Mouse (Mus musculus): Measurements from ENCODE around the gene Actn2. TPM values are rescaled to one million over a fixed set of nuclear protein-coding genes. Genes with fewer than 3 reads are reported as not detected.

Actn2 gene
- polyA plus RNA-seq, 1 experiment from 2014 or later = 3.5 TPM

DNA sequence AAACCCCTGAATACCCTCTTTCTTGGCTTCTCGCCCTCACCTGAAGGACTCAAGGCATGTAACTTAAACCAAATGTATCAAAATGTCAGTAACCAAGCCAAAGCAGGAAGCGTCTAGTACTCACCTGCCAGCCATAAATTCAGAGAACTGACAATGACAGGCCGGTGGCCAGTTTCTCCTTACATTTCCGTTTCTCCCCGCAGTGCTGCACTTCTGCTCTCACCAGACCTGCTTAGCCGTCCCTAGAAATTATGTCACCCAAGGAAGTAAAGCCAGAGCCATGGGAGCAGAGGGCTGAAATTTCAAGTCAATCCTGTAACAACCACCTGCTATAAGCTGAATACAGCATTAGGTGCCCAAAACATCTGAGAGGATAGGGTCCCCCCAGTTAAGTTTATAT, 887 bp upstream of the Actn2 start:
- Histone ChIP-seq H3K4me2 (ENCODE audit: low read length) (no peak overlapping the region), H3K4me3 (replicated peaks; ENCODE audit: low read depth, low read length) (no peak overlapping the region), H3K27ac (no peak overlapping the region), H3K36me3 (ENCODE audit: insufficient read depth, low read length) (no peaks in the 10 kb centered on the region), H3K4me1 (replicated peaks; ENCODE audit: insufficient read depth, low read length) (no peaks in the 10 kb centered on the region), H3K9ac (ENCODE audit: low read depth, low read length) (no peak overlapping the region), H3K27me3 (ENCODE audit: insufficient read depth, low read length) (no peaks in the 10 kb centered on the region), H3K9me3 (replicated peaks; ENCODE audit: low read length) (no peaks in the 10 kb centered on the region)
- DNase-seq (ENCODE audit: low spot score) (no peak), ATAC-seq (replicated peaks; ENCODE audit: low FRiP score, low read depth) (no peak)
- 8% methylated on average over 6 of the region's 6 CpGs for WGBS
- no peak for TF ChIP-seq CTCF (IDR thresholded peaks at IDR 0.05; ENCODE audit: low read depth)

DNA sequence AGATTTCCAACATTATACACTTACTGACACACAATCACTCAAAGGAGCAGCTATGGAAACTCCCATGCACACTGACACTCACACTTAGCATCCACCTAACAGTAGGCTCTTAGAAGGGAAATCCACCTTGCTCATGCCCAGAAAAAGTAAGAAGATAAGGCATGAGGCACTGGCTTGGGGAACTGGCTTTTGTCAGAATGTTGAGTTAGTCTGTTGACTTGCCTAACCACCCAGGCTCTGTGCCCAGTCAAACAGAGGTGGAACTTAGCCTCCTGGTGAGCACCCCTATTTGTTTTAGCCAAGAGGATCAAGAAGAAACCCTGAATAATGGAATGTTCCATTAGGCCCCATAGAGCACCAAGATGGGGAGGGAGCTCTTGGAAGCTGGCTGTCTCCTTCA, 1.1 kb downstream of the Actn2 start:
- no peak overlapping the region for H3K9ac ChIP-seq (ENCODE audit: low read depth, low read length)
- H3K27ac ChIP-seq = no peak overlapping the region
- DNase-seq (ENCODE audit: low spot score) = no peak
- no peaks in the 10 kb centered on the region for H3K27me3 ChIP-seq (ENCODE audit: insufficient read depth, low read length)
- H3K9me3 ChIP-seq (replicated peaks; ENCODE audit: low read length) = no peaks in the 10 kb centered on the region
- H3K36me3 ChIP-seq (ENCODE audit: insufficient read depth, low read length) = no peaks in the 10 kb centered on the region
- H3K4me1 ChIP-seq (replicated peaks; ENCODE audit: insufficient read depth, low read length) = no peaks in the 10 kb centered on the region
- no peak overlapping the region for H3K4me3 ChIP-seq (replicated peaks; ENCODE audit: low read depth, low read length)
- ATAC-seq (replicated peaks; ENCODE audit: low FRiP score, low read depth) = no peak
- H3K4me2 ChIP-seq (ENCODE audit: low read length) = no peak overlapping the region
- TF ChIP-seq CTCF (IDR thresholded peaks at IDR 0.05; ENCODE audit: low read depth) = no peak

DNA sequence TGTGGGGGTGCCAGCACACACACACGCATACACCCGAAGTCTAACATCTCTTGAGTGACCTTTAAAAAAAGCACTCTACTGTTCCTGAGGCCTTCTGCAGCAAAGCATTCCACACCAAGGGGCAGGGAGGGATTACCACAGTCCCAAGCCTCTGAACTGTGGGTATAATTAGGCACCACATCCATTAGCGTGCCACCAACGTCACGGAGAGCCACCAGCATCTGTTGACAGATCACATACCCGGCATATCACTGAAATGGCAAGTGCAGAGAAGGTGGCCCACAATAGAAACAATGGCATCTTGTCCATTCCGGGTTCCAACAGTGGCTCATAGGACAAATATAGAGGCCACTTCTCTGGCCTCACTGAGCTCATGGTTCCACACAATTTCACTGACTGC, 2.8 kb downstream of the Actn2 start:
- Histone ChIP-seq H3K27me3 (ENCODE audit: insufficient read depth, low read length) (no peaks in the 10 kb centered on the region), H3K36me3 (ENCODE audit: insufficient read depth, low read length) (no peaks in the 10 kb centered on the region), H3K4me3 (replicated peaks; ENCODE audit: low read depth, low read length) (no peak overlapping the region), H3K4me2 (ENCODE audit: low read length) (no peak overlapping the region), H3K9ac (ENCODE audit: low read depth, low read length) (no peak overlapping the region), H3K27ac (no peak overlapping the region), H3K9me3 (replicated peaks; ENCODE audit: low read length) (no peaks in the 10 kb centered on the region), H3K4me1 (replicated peaks; ENCODE audit: insufficient read depth, low read length) (no peaks in the 10 kb centered on the region)
- WGBS = 89% methylated on average over 7 of the region's 7 CpGs
- DNase-seq (ENCODE audit: low spot score) (no peak), ATAC-seq (replicated peaks; ENCODE audit: low FRiP score, low read depth) (no peak)
- no peak for TF ChIP-seq CTCF (IDR thresholded peaks at IDR 0.05; ENCODE audit: low read depth)

DNA sequence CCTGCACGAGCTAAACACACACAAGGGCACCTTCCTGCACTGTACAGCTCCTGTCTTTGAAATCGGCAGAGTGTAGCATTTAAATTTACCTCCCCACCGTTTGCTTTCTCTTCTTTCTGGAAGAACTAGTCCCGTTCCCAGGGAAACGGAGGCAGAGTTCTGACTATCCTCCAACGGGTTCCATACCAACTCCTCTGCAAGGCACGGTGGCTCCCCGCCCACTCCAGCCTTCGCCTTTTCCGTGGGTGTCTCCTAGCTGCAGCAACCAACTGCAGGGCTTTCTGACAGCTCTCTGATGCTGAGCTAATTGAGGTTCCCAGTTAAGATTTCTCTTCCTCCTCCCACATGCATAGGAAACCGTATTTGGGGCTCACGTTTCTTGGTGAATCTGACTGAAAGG, 6.5 kb downstream of the Actn2 start:
- Histone ChIP-seq H3K27ac (no peak overlapping the region), H3K27me3 (ENCODE audit: insufficient read depth, low read length) (no peaks in the 10 kb centered on the region), H3K4me2 (ENCODE audit: low read length) (no peak overlapping the region), H3K36me3 (ENCODE audit: insufficient read depth, low read length) (no peaks in the 10 kb centered on the region), H3K9me3 (replicated peaks; ENCODE audit: low read length) (no peaks in the 10 kb centered on the region), H3K4me1 (replicated peaks; ENCODE audit: insufficient read depth, low read length) (no peaks in the 10 kb centered on the region), H3K4me3 (replicated peaks; ENCODE audit: low read depth, low read length) (no peak overlapping the region), H3K9ac (ENCODE audit: low read depth, low read length) (no peak overlapping the region)
- no peak for TF ChIP-seq CTCF (IDR thresholded peaks at IDR 0.05; ENCODE audit: low read depth)
- no peak for DNase-seq (ENCODE audit: low spot score)
- WGBS = 39% methylated on average over 12 of the region's 12 CpGs
- no peak for ATAC-seq (replicated peaks; ENCODE audit: low FRiP score, low read depth)

DNA sequence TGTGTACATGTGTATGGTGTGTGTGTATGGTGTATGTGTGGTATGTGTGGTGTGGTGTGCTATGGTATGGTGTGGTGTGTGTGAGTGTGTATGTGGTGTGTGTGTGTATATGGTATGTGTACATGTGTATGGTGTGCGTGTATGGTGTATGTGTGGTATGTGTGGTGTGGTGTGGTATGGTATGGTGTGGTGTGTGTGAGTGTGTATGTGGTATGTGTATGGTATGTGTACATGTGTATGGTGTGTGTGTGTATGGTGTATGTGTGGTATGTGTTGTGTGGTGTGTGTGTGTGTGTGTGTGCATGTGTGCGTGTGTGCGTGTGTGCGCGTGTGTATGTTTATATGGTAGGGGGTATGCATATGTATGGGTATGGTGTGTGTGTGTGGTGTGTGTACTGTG, 9.0 kb downstream of the Actn2 start:
- Histone ChIP-seq H3K4me3 (replicated peaks; ENCODE audit: low read depth, low read length) (no peak overlapping the region), H3K27ac (no peak overlapping the region), H3K9ac (ENCODE audit: low read depth, low read length) (no peak overlapping the region), H3K27me3 (ENCODE audit: insufficient read depth, low read length) (no peaks in the 10 kb centered on the region), H3K9me3 (replicated peaks; ENCODE audit: low read length) (no peaks in the 10 kb centered on the region), H3K4me2 (ENCODE audit: low read length) (no peak overlapping the region), H3K36me3 (ENCODE audit: insufficient read depth, low read length) (no peaks in the 10 kb centered on the region), H3K4me1 (replicated peaks; ENCODE audit: insufficient read depth, low read length) (no peaks in the 10 kb centered on the region)
- DNase-seq (ENCODE audit: low spot score) (no peak), ATAC-seq (replicated peaks; ENCODE audit: low FRiP score, low read depth) (no peak)
- 95% methylated on average over 5 of the region's 5 CpGs for WGBS
- TF ChIP-seq CTCF (IDR thresholded peaks at IDR 0.05; ENCODE audit: low read depth) = no peak

DNA sequence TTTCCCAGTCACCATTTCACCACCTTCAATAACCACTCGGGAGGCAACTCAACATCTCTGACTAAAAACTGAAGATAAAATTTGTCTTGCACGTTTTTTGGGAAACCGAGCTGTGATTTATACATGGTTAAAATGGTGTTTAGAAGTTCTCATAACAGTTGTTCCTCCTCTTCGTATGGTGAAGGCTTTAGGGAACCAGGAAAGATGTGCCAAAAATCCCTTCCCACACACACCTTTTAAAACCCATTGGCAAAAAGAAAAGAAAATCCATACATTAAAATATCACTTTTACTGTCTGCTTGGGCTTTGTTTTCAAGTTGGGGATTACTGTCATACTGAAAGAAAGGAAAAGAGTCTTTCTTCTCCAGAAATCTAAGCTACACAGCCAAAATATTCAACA, 12.2 kb downstream of the Actn2 start:
- no peak overlapping the region for H3K27ac ChIP-seq
- H3K27me3 ChIP-seq (ENCODE audit: insufficient read depth, low read length) = no peaks in the 10 kb centered on the region
- 80% methylated on average over 4 of the region's 4 CpGs for WGBS
- H3K9ac ChIP-seq (ENCODE audit: low read depth, low read length) = no peak overlapping the region
- no peak overlapping the region for H3K4me3 ChIP-seq (replicated peaks; ENCODE audit: low read depth, low read length)
- TF ChIP-seq CTCF (IDR thresholded peaks at IDR 0.05; ENCODE audit: low read depth) = no peak
- H3K9me3 ChIP-seq (replicated peaks; ENCODE audit: low read length) = no peaks in the 10 kb centered on the region
- no peaks in the 10 kb centered on the region for H3K36me3 ChIP-seq (ENCODE audit: insufficient read depth, low read length)
- no peak for DNase-seq (ENCODE audit: low spot score)
- H3K4me2 ChIP-seq (ENCODE audit: low read length) = no peak overlapping the region
- no peak for ATAC-seq (replicated peaks; ENCODE audit: low FRiP score, low read depth)
- no peaks in the 10 kb centered on the region for H3K4me1 ChIP-seq (replicated peaks; ENCODE audit: insufficient read depth, low read length)

DNA sequence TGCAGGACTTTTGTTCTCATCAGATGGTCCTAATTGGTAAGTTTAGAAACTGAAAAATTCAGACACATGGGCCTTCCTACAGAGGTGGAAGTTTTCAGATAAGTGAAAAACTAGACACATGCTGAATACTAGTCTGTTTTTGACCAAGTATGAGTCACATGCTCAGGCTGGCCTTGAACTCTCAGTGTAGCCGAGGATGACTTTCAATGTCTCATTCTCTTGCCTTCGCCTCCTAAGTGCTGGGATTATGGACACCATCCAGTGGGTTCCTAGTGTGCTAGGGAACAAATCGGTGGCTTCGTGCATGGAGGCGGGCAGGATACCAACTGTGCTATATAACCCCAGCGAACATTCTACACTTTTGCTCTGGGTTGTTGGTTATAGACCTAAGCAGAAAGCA, 13.0 kb downstream of the Actn2 start:
- H3K27me3 ChIP-seq (ENCODE audit: insufficient read depth, low read length) = no peaks in the 10 kb centered on the region
- ATAC-seq (replicated peaks; ENCODE audit: low FRiP score, low read depth) (no peak), DNase-seq (ENCODE audit: low spot score) (no peak)
- H3K4me2 ChIP-seq (ENCODE audit: low read length) = no peak overlapping the region
- no peak for TF ChIP-seq CTCF (IDR thresholded peaks at IDR 0.05; ENCODE audit: low read depth)
- no peak overlapping the region for H3K27ac ChIP-seq
- no peak overlapping the region for H3K9ac ChIP-seq (ENCODE audit: low read depth, low read length)
- H3K4me1 ChIP-seq (replicated peaks; ENCODE audit: insufficient read depth, low read length) = no peaks in the 10 kb centered on the region
- WGBS = 93% methylated on average over 6 of the region's 6 CpGs
- no peaks in the 10 kb centered on the region for H3K36me3 ChIP-seq (ENCODE audit: insufficient read depth, low read length)
- H3K4me3 ChIP-seq (replicated peaks; ENCODE audit: low read depth, low read length) = no peak overlapping the region
- H3K9me3 ChIP-seq (replicated peaks; ENCODE audit: low read length) = no peaks in the 10 kb centered on the region

Data from kidney, postnatal 0 days (tissue).